Mouse (Mus musculus) heart, adult 9 months (tissue): Measurements from ENCODE around the gene Wscd2.
A peak's percentile ranks its signal among the peaks of the same experiment; 100 is the strongest.

Source experiments
- DNase-seq, 2 experiments: peaks; one replicate each; pipeline ENCODE4 v3.0.0; 2022; ENCODE audit warnings: low spot score in 2 of 2

The Wscd2 gene

DNA sequence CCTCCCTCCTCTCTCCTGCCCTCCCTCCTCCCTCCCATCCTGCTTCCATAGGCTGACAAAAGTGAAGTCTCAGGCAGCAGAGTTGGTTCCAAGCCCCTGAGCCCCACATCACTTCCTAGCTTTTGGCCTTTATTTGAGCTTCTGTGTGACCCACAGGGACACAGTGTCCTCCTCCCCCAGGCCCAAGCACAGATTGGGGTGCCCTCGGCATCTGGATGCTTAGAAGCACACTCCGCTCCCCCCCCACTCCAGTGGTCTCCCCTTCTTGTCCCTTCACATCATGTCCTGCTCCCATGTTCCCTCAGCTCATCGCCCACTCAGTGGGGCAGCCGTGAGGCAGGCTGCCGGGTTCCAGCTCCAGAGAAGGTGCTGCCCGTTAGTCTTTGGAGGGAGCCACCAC, 121.0 kb downstream of the Wscd2 start:
- no peak for DNase-seq

DNA sequence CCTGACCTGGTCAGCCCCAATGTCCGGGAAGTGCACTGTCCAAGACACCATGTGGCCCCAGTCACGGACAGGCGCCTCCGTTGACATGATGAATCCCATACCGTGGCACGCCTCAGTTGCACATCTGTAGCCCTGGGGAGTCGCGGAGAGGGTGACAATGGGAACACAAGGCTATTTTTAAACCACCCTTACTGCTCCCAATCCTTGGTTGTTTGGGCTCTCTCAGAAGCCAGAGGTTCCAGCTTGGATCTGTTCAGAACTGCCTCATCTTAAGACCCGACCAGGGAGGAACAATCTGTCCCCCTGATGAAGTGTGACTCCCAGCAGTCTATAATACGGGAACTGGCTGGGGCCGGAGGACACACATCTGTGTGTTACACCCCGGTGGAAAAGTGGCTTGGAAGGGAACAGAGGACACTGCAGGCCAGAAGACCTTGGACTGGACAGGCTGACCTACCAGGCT, 121.7 kb downstream of the Wscd2 start:
- peak; percentile 54 to 82 for DNase-seq

DNA sequence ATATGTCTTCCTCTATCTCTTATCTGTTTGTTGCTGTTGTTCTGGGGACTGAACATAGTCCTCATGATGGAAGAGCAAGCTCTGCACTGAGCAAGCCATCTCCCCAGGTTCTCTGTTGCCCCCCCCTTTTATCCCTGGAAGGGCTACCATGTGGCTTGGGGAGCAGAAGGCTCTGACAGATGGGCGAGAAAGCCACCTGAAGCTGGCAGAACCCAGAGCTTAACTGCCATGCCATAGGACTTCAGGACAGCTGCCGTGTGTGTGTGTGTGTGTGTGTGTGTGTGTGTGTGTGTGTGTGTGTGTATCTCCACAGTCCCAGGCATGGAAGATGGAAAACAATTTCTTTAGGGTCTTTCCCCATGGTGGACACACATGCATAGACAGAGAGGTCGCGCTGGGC, 128.6 kb downstream of the Wscd2 start:
- DNase-seq = no peak

DNA sequence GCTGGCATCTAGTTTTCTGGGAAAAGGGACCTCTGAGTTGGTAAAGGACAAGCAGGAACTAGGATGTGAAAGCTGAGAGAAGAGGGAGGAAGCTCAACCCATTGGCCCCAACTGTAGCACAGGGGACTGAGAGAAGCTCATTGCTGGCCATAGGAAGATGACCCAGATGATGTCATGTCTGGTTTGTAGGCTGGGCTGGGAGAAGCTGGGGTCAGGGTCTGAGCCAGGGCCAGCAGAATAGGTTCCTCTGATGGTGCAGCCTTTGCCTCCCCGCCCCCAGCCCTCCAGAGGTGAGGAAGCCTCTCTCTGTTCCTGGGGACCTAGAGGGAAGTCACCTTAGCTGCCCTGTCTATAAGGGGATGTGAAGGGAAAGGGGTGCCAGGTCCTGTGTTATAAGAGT, 129.0 kb downstream of the Wscd2 start:
- DNase-seq = no peak

DNA sequence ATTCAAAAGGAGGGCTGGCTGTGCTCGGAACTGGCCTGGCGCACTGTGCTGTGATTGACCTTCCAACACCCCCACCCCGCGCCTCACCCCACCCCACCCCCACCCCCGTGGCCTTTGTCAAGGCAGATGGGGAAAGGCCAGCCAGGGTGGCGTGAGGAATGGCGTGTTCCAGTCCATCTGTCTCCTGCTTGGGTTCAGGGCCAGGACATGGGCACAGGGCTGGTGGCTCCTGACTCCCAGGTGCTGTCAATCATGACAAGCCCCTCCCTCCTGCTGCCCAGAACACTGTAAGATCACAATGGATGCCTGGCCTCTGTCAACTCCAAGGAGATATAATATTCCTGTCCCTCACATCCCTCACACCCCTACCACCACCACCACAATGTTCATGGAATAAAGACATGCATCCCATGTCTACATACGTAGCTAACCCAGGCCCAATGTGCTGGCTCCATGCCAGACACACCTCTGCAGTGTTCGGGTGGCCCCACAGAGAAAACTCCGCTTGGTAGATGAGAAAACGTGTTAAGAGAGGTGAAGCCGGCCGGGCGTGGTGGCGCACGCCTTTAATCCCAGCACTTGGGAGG, 130.1 kb downstream of the Wscd2 start:
- DNase-seq = no peak

DNA sequence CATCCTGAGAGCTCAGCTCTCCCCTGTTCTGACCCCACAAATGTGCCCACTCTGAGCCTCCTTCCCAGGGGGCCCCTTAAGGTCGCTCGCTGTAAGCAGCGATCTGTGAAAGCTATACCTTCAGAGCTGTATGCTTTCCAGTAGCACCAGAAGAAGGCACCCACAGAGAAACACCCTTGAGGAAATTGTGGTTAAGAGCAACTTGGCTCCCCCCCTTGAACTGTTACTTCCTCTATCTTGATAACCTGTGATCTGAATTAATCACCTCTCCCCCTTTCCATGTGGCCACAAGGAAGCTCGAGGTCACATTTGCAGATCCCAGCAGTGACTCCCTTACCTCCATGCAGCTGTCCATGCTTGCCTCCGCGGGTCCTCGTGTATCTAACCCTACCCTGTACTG, 130.9 kb downstream of the Wscd2 start:
- no peak for DNase-seq

GRCm38 (mm10) chr5:113623052-113623451, 132.9 kb downstream of the Wscd2 start:
- DNase-seq = no peak

GRCm38 (mm10) chr5:113625068-113625467, 134.9 kb downstream of the Wscd2 start:
- DNase-seq = no peak

GRCm38 (mm10) chr5:113626352-113626751, 136.2 kb downstream of the Wscd2 start:
- no peak for DNase-seq

DNA sequence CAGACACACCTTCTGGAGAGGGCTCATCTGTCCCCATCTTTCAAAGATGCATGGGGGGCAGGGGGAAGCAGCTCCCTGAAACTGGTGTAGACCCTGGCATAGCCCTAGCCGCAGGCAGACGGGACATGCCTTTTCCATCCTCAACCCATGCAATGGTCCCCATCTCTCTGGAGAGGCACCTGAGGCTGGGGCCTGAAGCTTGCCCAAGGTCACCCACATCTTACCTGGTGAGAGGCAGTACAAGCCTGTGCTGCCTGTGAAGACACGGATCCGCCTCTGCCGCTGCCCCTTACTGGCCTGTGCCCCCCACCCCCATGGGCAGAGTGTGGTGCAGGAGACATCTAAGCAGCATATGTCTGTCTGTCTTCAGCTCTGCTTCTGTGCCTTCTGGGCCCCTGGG, 136.9 kb downstream of the Wscd2 start:
- no peak for DNase-seq

DNA sequence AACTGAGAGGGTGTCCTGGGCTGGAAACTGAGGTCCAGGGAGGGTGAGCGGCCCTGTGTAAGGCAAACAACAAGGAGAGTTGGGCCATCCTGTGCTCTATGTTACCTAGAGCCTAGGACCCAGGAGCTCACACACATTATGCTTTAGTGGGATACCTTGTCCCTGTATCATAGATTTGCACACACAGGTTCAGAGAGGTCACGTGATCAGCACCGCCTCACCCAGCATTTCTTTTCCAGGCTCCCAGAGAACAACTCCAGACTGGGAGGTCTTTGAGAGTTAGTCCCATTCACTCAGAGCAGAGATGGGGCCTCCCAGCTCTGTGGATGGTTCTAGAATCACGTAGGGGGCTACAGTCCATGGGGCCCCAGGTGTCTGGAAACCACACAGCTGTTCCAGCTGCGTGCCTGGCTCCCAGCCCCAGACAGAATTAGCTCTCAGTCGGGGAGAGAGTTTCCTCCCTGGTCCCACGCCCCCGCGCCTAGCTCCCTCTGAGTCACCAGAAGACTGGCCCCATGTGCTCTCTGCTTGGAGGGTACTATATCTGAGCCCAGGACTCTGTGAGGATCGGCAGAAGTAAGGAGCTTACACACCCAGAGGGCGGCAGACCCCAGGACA, 137.8 kb downstream of the Wscd2 start:
- peak; percentile 61 to 70 for DNase-seq

- no peak for DNase-seq
Measured at GRCm38 (mm10) chr5:113629248-113629647, 139.1 kb downstream of the Wscd2 start.

GRCm38 (mm10) chr5:113630116-113630515, 140.0 kb downstream of the Wscd2 start:
- no peak for DNase-seq

- DNase-seq = no peak
Measured at GRCm38 (mm10) chr5:113633037-113633714, 143.0 kb downstream of the Wscd2 start.

- peak; percentile 81 to 86 for DNase-seq
Measured at GRCm38 (mm10) chr5:113634024-113634651, 144.0 kb downstream of the Wscd2 start.

- no peak for DNase-seq
Measured at GRCm38 (mm10) chr5:113634887-113635610, 144.9 kb downstream of the Wscd2 start.

- peak in 1 of 2 experiments; percentile 44 for DNase-seq
Measured at GRCm38 (mm10) chr5:113635861-113636565, 145.9 kb downstream of the Wscd2 start.

DNA sequence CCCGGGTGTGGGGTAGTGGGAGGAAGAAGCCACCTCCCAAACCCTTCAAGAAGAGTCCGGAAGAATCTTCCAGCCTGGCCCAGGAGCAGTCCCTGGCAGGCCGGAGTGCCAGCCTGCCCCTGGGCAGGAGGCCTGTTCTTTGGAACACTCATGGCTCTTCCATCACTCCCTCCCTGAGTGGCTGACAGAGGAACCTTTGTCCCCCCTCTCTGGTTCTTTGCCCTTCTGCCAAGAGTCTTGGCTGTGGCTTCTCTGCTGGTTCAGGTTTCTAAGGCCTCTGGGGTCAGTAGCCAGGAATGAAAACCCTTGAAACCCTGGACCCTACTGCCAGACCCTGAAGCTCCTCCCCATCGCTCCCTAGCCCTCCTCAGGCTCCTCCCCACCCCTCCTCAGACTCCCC, 147.5 kb downstream of the Wscd2 start:
- no peak for DNase-seq

- DNase-seq = no peak
Measured at GRCm38 (mm10) chr5:113638055-113638454, 147.9 kb downstream of the Wscd2 start.

DNA sequence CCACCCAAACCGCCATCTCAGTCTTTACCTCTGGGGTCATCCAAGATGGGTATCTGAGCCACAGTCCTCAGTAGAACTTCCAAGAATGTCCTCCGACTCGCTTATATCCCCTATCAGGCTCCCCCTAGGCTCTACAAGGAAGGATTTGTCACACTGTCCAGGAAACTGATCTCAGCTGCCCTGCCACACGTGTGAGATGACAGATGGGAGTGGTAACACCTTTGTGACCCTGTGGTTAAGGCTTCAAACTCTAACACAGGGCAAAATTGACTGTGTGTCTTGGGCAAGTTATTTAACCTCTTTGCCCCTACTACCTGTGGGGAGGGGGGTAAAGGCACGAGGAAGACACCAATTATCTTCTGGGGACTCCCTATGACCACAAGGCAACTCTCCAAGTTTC, 149.0 kb downstream of the Wscd2 start:
- no peak for DNase-seq
